Mouse (Mus musculus) limb, embryonic 11.5 days (tissue): ENCODE measurements around the gene Fam78b. TPM values are rescaled to one million over a fixed set of nuclear protein-coding genes. Genes with fewer than 3 reads are reported as not detected.

Source experiments
- ATAC-seq: fragments of 200-750 bp; cut with Nextera tagmentation; 2 replicates; pipeline ENCODE4 v1.8.0; 2017; ENCODE audit warnings: low read depth; ENCODE audit not compliant: insufficient number of reproducible peaks, low FRiP score, low TSS enrichment
- DNase-seq: peaks from one replicate; pipeline ENCODE4 v3.0.0-alpha.2; 2015; ENCODE audit warnings: low spot score
- H3K27ac ChIP-seq: fragments of 300-500 bp; sonication (generic); replicated peaks from 2 replicates; pipeline ENCODE4 v1.5.1; 2014; ENCODE audit warnings: low read depth, mild to moderate bottlenecking, low read length
- H3K27me3 ChIP-seq: fragments of 300-500 bp; sonication (generic); 2 replicates; pipeline ENCODE4 v1.6.1; 2014; ENCODE audit warnings: mild to moderate bottlenecking, low read length, mixed read lengths; ENCODE audit not compliant: control insufficient read depth, insufficient read depth
- H3K36me3 ChIP-seq: fragments of 300-500 bp; sonication (generic); 2 replicates; pipeline ENCODE4 v1.6.1; 2014; ENCODE audit warnings: mild to moderate bottlenecking, low read length, moderate library complexity, mixed read lengths; ENCODE audit not compliant: control insufficient read depth, insufficient read depth
- H3K4me1 ChIP-seq: fragments of 300-500 bp; sonication (generic); 2 replicates; pipeline ENCODE4 v1.6.1; 2014; ENCODE audit warnings: low read length, mixed read lengths; ENCODE audit not compliant: control insufficient read depth, insufficient read depth
- H3K4me2 ChIP-seq: fragments of 300-500 bp; sonication (generic); 2 replicates; pipeline ENCODE4 v1.6.1; 2014; ENCODE audit warnings: low read depth, mild to moderate bottlenecking, moderate library complexity; ENCODE audit not compliant: severe bottlenecking
- H3K4me3 ChIP-seq: fragments of 300-500 bp; sonication (generic); 2 replicates; pipeline ENCODE4 v1.5.1; 2014; ENCODE audit warnings: low read depth, low read length
- H3K9ac ChIP-seq: fragments of 300-500 bp; sonication (generic); 2 replicates; pipeline ENCODE4 v1.6.1; 2014; ENCODE audit warnings: mild to moderate bottlenecking, low read length
- H3K9me3 ChIP-seq: fragments of 300-500 bp; sonication (generic); 2 replicates; pipeline ENCODE4 v1.6.1; 2016; ENCODE audit warnings: low read length; ENCODE audit not compliant: control insufficient read depth
- WGBS: fragments of 180-500 bp; shearing (Covaris S2); extraction: QIAGEN DNeasy Blood & Tissue Kit; methylation state at CpG from one replicate; pipeline ENCODE4 v1.1.7; 2014; 5-methylcytosine and 5-hydroxymethylcytosine counted together
- polyA plus RNA-seq: library from polyadenylated mRNA; unstranded; fragments of >200 nt; fragmentation: Nextera tagmentation; extraction: Ambion mirVana; gene quantifications from 2 replicates; pipeline ENCODE4 v1.2.1, GENCODE M21; 2014

Fam78b gene
- polyA plus RNA-seq, 1 experiment from 2014 or later: 1.4 TPM

DNA sequence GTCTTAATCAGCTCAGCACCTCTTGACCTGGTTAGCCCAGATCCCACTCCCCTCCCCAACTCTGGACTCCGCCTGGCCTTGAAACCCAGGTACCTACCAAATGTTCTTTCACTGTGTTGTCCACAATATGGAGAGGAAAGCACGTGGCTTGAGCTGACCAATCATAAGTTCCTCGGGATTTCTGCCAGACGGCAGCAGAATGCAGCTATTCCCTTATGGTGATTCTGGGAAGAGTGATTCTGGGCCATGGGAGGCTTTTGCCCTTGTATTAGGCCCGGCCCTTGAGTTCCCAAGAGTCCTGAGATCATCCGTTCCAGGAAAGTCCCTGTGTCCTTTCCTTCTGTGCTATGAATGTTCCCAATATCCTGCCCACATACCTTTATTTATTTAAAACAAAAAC is 41.3 kb downstream of the Fam78b start:
- H3K27ac ChIP-seq: no peak overlapping the region
- no peak overlapping the region for H3K4me3 ChIP-seq
- ATAC-seq (no peak), DNase-seq (no peak)
- H3K27me3 ChIP-seq: no peaks in the 10 kb centered on the region
- WGBS: 89% methylated on average over 6 of the region's 6 CpGs
- no peaks in the 10 kb centered on the region for H3K4me1 ChIP-seq
- no peaks in the 10 kb centered on the region for H3K9me3 ChIP-seq
- H3K4me2 ChIP-seq: no peak overlapping the region
- H3K36me3 ChIP-seq: no peaks in the 10 kb centered on the region
- no peak overlapping the region for H3K9ac ChIP-seq

DNA sequence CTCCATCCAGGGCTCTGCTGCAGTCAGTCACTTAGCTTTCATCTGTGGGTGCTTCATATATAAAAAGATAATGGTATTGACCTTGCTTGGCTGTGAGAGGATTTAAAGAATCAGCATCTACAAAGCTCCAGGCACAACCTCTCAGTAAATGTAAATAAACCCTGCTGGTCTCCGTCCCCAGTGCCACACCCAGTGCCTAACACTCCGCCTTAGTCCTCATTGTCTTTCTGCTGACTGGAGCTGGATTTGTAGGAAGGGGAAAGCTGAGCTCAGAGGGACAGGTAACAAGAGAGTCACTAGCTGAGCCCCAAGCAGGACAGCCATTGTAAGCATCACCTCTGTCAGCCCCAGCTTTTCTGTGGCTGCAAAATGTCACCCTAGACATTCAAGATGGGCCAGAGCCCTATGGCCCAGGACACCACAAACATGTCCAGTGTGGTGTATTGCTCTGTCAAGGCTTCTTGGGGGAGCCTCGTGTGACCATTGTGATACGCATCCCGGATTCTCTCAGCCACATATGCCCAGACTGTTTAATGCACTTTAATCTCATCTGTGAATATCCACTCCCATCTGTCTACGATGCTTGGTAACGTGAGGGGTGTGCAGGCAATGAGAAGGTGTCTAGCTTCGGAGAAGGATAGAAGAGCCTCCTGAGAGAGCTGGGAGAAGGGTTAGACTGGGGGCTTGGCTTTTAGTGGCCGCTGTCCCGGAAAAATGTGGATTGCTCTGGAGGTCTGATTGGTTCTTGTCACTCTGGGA is 45.1 kb downstream of the Fam78b start:
- no peak overlapping the region for H3K27ac ChIP-seq
- WGBS: 67% methylated on average over 10 of the region's 10 CpGs
- no peak overlapping the region for H3K9ac ChIP-seq
- H3K9me3 ChIP-seq: no peaks in the 10 kb centered on the region
- DNase-seq: no peak
- no peaks in the 10 kb centered on the region for H3K36me3 ChIP-seq
- H3K4me1 ChIP-seq: no peaks in the 10 kb centered on the region
- ATAC-seq: no peak
- no peaks in the 10 kb centered on the region for H3K27me3 ChIP-seq
- no peak overlapping the region for H3K4me3 ChIP-seq
- H3K4me2 ChIP-seq: no peak overlapping the region

- Histone ChIP-seq H3K4me1 (no peaks in the 10 kb centered on the region), H3K27ac (no peak overlapping the region), H3K9ac (no peak overlapping the region), H3K36me3 (no peaks in the 10 kb centered on the region), H3K4me2 (no peak overlapping the region), H3K27me3 (no peaks in the 10 kb centered on the region), H3K9me3 (no peaks in the 10 kb centered on the region), H3K4me3 (no peak overlapping the region)
- WGBS: 89% methylated on average over 3 of the region's 3 CpGs
- ATAC-seq: no peak
- DNase-seq: no peak
These were observed 49.6 kb downstream of the Fam78b start for GRCm38 (mm10) chr1:167050859-167051258.

GRCm38 (mm10) chr1:167054029-167054428 is 52.8 kb downstream of the Fam78b start:
- Histone ChIP-seq H3K4me1 (no peaks in the 10 kb centered on the region), H3K4me3 (no peak overlapping the region), H3K36me3 (no peaks in the 10 kb centered on the region), H3K27me3 (no peaks in the 10 kb centered on the region), H3K4me2 (no peak overlapping the region), H3K27ac (no peak overlapping the region), H3K9ac (no peak overlapping the region), H3K9me3 (no peaks in the 10 kb centered on the region)
- DNase-seq: no peak
- no peak for ATAC-seq
- 83% methylated on average over 7 of the region's 7 CpGs for WGBS

- Histone ChIP-seq H3K27ac (no peak overlapping the region), H3K9me3 (no peaks in the 10 kb centered on the region), H3K4me3 (no peak overlapping the region), H3K36me3 (no peaks in the 10 kb centered on the region), H3K4me2 (no peak overlapping the region), H3K9ac (no peak overlapping the region), H3K27me3 (no peaks in the 10 kb centered on the region), H3K4me1 (no peaks in the 10 kb centered on the region)
- WGBS: 79% methylated on average over 5 of the region's 5 CpGs
- no peak for DNase-seq
- no peak for ATAC-seq
These were observed 56.3 kb downstream of the Fam78b start for GRCm38 (mm10) chr1:167057543-167057942.

DNA sequence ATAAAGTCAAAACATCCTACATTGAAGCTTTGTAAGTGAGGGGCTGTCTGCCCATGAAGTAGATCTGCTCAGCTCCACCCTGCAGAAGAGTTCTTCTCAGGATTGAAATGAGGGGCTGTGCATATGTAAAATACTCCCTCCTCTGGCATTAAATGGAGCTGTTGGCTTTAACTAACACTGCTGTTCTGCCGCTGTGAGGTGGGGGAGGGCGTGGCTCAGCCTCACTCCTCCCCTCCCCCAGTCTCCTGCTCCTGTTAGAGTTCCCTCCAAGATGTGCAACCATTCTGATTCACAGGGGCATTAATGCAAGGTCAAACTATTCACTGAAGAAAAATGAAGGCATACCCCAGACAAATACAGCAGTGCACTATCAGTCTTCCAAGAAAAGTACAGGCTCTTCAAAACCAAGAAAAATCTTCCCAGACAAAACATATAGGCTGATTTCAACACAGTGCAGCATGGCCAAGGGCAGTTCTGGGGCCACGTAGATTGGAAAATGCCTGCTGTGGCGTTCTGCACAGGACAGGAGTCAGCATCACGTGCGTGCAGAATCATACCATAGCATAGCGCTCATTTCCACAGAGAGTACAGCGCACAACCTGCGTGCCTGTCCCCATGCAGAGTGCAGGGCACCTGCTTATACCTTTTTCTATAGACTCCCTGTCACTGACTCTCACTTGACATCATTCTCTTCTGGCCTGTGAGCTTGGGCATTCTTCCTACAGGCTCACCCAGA is 58.5 kb downstream of the Fam78b start:
- DNase-seq: no peak
- Histone ChIP-seq H3K4me3 (no peak overlapping the region), H3K4me1 (no peaks in the 10 kb centered on the region), H3K36me3 (no peaks in the 10 kb centered on the region), H3K27ac (no peak overlapping the region), H3K27me3 (no peaks in the 10 kb centered on the region), H3K4me2 (no peak overlapping the region), H3K9me3 (no peaks in the 10 kb centered on the region), H3K9ac (no peak overlapping the region)
- no peak for ATAC-seq
- 67% methylated on average over 9 of the region's 9 CpGs for WGBS

DNA sequence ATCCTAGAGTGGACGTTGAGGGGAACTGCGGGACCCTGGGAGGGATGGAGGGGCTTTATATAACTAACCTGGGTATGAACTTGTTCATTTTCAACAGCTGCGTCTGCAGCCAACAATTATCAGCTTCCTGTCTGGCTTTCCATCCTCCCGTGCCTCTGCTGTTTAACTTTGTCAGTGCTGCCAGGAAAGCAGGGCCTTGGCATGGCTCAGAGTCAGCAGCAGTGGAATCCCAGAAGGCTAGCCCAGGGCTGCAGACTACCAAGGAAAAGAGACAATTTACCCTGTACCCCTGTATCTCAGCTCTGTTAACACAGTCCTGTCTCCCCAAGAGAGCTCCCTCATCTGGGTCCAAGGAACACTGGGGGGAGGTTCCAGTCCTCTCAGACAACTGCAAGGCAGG is 62.8 kb downstream of the Fam78b start:
- WGBS: 62% methylated on average over 4 of the region's 4 CpGs
- no peak overlapping the region for H3K27ac ChIP-seq
- no peaks in the 10 kb centered on the region for H3K27me3 ChIP-seq
- no peaks in the 10 kb centered on the region for H3K4me1 ChIP-seq
- H3K9ac ChIP-seq: no peak overlapping the region
- H3K36me3 ChIP-seq: no peaks in the 10 kb centered on the region
- no peak overlapping the region for H3K4me3 ChIP-seq
- DNase-seq: no peak
- H3K4me2 ChIP-seq: no peak overlapping the region
- no peak for ATAC-seq
- no peaks in the 10 kb centered on the region for H3K9me3 ChIP-seq

DNA sequence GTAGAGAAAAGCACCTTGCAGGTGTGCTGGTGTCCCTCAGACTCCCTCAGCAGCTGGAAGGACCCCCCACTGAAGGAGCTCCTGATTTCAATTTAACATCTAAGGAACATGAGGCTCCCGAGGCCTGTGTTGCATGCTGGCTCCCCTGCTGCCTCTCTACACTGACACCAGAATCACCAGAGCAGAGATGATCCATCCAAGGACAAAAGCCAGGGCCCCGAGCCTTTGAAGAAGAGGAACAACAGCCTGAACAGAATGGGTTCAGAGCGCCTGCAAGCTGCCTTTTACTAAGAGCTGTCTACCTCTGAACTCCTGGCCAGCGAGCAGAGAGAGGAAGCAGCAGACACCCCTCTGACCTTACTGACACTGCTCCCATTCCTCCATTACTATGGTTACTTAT is 64.3 kb downstream of the Fam78b start:
- WGBS: 36% methylated on average over 4 of the region's 4 CpGs
- Histone ChIP-seq H3K4me1 (no peaks in the 10 kb centered on the region), H3K9ac (no peak overlapping the region), H3K4me3 (no peak overlapping the region), H3K36me3 (no peaks in the 10 kb centered on the region), H3K27ac (no peak overlapping the region), H3K27me3 (no peaks in the 10 kb centered on the region), H3K9me3 (no peaks in the 10 kb centered on the region), H3K4me2 (no peak overlapping the region)
- ATAC-seq: no peak
- no peak for DNase-seq
